Mouse (Mus musculus) layer of hippocampus, adult 11-12 months (tissue): ENCODE data around the gene Itpr2.

Experiments
- DNase-seq: peaks from one replicate; pipeline ENCODE4 v3.0.0; 2022; ENCODE audit warnings: low spot score

The Itpr2 gene

GRCm38 (mm10) chr6:146504459-146504858 lies 2.4 kb upstream of the Itpr2 start:
- DNase-seq: no peak

- no peak for DNase-seq
Measured at GRCm38 (mm10) chr6:146502856-146503255, 833 bp upstream of the Itpr2 start.

GRCm38 (mm10) chr6:146501316-146501865 lies 632 bp downstream of the Itpr2 start:
- peak; percentile 34 for DNase-seq

GRCm38 (mm10) chr6:146500771-146501170 lies 1.3 kb downstream of the Itpr2 start:
- DNase-seq: no peak

- no peak for DNase-seq
Measured at GRCm38 (mm10) chr6:146500206-146500605, 1.8 kb downstream of the Itpr2 start.

GRCm38 (mm10) chr6:146499566-146499965 lies 2.5 kb downstream of the Itpr2 start:
- no peak for DNase-seq

- DNase-seq: no peak
Measured at GRCm38 (mm10) chr6:146498416-146498815, 3.6 kb downstream of the Itpr2 start.

- no peak for DNase-seq
Measured at GRCm38 (mm10) chr6:146497866-146498265, 4.2 kb downstream of the Itpr2 start.

- no peak for DNase-seq
Measured at GRCm38 (mm10) chr6:146497435-146497834, 4.6 kb downstream of the Itpr2 start.

- DNase-seq: no peak
Measured at GRCm38 (mm10) chr6:146491680-146492079, 10.3 kb downstream of the Itpr2 start.

- no peak for DNase-seq
Measured at GRCm38 (mm10) chr6:146490416-146490960, 11.5 kb downstream of the Itpr2 start.

GRCm38 (mm10) chr6:146489841-146490240 lies 12.2 kb downstream of the Itpr2 start:
- no peak for DNase-seq

- no peak for DNase-seq
Measured at GRCm38 (mm10) chr6:146488749-146489148, 13.3 kb downstream of the Itpr2 start.

- DNase-seq: no peak
Measured at GRCm38 (mm10) chr6:146487079-146487478, 14.9 kb downstream of the Itpr2 start.

GRCm38 (mm10) chr6:146486073-146486472 lies 15.9 kb downstream of the Itpr2 start:
- no peak for DNase-seq

- no peak for DNase-seq
Measured at GRCm38 (mm10) chr6:146481441-146481840, 20.6 kb downstream of the Itpr2 start.

- no peak for DNase-seq
Measured at GRCm38 (mm10) chr6:146480925-146481324, 21.1 kb downstream of the Itpr2 start.

GRCm38 (mm10) chr6:146478888-146479683 lies 22.9 kb downstream of the Itpr2 start:
- DNase-seq: no peak

- DNase-seq: no peak
Measured at GRCm38 (mm10) chr6:146476865-146477264, 25.2 kb downstream of the Itpr2 start.

GRCm38 (mm10) chr6:146474166-146474565 lies 27.9 kb downstream of the Itpr2 start:
- no peak for DNase-seq

GRCm38 (mm10) chr6:146473216-146473955 lies 28.6 kb downstream of the Itpr2 start:
- DNase-seq: no peak

GRCm38 (mm10) chr6:146470378-146470777 lies 31.6 kb downstream of the Itpr2 start:
- DNase-seq: no peak

GRCm38 (mm10) chr6:146469936-146470335 lies 32.1 kb downstream of the Itpr2 start:
- DNase-seq: no peak
